Mouse (Mus musculus) mouse trophoblast stem cell (cell line): ENCODE measurements around the gene Cx3cr1.

ENCODE experiments used
- in situ Hi-C, 2 experiments: fragments of 300-500 bp; cut with MseI, MboI; formaldehyde crosslinking; loops; 2 replicates in 1 of 2; 3 replicates in 1 of 2; pipeline ENCODE4 v1.15.1; 2025

Gene Cx3cr1

DNA sequence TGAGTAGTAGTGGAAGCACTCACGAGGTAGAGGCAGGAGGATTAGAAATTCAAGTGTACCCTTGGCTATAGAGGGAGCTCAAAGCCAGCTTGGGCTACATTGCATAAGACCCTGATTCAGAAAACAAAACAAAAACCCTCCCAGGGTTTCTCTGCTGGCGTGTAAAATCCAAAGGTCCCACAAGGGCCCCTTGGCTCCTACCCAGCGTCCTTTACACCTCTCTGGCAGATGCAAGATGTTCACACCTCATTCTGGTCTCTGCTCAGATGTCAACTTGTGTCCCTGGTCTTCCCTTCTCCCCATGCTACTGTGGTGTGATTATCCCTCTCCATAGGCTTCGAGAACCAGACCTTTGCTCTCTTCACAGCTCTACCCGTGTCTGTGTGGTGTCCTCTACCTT lies 68.9 kb downstream of the Cx3cr1 start:
- in situ Hi-C loops = no loop called here

DNA sequence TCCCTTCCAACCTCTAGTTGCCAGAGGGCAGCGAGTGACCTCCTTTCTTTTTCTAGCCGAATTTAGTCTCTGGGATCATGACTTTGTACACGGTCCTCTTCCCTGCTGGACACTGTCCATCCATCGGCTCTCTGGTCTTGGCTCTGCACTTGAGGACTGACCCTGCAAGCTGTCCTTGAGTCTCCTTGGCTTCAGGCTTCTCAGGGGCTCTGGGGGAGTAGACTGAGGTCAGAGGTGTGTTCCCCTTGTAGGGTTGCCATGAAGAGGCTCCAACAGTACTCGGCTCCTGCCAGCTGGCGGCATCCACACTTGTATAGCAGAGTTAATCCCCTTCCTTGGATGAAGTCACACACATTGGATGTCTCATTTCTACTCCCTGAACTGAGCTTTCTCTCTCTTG lies 70.0 kb downstream of the Cx3cr1 start:
- in situ Hi-C loops = no loop called here

DNA sequence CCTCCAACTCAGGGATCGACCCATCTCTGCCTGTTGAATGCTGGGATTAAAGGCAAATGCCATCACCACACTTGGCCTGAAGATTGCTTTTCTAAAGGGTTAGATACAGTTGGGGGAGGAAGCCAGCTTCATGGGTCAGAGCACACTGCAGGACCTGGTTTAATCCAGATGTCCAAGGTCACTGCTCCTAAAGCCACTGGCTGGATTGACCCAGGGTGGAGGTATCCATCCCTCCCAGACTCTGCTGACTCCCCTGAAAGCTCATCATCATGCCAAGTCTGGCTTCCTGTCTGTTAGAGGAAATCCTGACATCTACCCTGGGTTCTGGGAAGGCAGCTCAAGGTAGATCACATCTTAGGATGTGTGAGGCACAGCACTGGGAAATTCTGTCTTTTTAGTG lies 70.9 kb downstream of the Cx3cr1 start:
- in situ Hi-C loops = no loop called here

- in situ Hi-C loops = no loop called here
Observed at GRCm38 (mm10) chr9:119996080-119996479, 73.6 kb downstream of the Cx3cr1 start.

GRCm38 (mm10) chr9:119994207-119994606 lies 75.5 kb downstream of the Cx3cr1 start:
- in situ Hi-C loops = no loop called here

DNA sequence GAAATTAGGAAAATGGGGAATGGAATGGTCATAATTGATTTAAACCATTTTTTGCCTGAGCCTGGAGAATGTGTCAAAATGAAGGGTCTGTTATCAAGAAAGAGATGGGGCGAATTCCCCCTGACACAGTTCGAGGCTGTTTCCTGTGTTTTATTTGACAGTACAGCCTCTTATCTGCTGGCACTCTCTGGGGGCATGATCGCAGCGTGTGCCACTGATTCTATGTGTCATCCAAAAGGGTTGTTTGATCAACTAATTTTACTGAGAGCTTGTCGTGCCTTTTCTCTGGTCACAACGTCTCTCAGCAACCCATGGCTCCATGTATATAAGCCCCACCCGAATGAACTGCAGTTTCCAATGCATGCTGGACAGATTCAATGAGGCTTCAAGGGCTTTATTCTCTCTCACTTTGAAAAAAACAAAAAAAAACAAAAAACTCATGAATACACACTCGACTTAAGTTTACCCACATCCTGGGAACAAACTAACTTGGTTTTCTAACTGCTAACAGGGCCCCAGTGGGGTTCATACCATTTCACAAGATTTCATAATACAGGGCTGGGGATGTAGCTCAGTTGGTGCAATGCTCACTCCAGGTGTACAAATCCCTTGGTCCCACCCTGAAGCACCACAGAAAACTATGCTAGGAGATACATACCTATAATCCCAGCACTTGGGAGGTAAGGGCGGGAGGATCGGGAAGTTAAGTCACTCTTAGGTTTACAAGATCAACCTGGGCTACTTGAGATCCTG lies 76.4 kb downstream of the Cx3cr1 start:
- in situ Hi-C loops = no loop called here

DNA sequence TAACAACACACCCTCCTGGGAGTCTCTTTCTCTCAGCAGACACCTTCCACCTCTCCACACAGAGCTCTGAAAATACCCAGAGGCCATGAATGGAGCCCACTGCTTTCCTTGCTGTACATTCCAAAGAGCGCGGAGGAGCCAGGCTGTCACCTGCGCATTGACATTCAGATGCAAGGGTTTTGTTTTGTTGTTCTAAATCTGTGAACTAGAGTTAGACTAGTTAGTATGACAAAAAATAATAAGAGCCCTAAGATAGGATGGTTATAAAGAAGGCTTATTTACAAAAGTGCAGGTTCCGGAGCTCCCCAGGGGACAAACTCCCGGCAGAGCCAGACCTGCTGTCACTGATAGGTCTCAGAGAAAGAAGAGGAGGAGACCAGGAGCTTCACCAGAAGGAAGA lies 78.4 kb downstream of the Cx3cr1 start:
- in situ Hi-C loops = no loop called here

DNA sequence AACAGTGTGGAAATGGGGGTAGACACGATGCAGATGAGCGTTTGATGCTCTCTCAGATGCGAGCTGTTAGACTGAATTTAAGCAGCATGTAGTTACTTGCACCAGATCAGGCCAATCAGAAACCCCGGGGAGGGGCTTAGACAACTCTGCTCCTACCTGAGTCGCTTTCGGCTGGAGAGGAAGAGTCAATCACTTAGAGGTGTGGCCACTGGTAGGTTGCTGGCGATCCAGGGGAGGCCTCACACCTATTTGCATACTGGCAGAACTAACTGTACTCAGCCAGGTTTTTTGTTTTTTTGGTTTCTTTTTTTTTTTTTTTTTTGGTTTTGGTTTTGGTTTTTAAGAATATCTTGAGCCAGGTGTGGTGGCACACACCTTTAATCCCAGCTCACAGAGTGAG lies 81.4 kb downstream of the Cx3cr1 start:
- in situ Hi-C loops = no loop called here

GRCm38 (mm10) chr9:119985881-119986574 lies 83.7 kb downstream of the Cx3cr1 start:
- in situ Hi-C loops = no loop called here

- in situ Hi-C loops = no loop called here
Observed at GRCm38 (mm10) chr9:119984536-119985011, 85.1 kb downstream of the Cx3cr1 start, which contains the start of gene Csrnp1. Gene Csrnp1, minus strand, starts transcription at chr9:119984658.

GRCm38 (mm10) chr9:119983585-119984535 lies 85.8 kb downstream of the Cx3cr1 start:
- in situ Hi-C loops = no loop called here

GRCm38 (mm10) chr9:119982956-119983551 lies 86.6 kb downstream of the Cx3cr1 start:
- in situ Hi-C loops = no loop called here

DNA sequence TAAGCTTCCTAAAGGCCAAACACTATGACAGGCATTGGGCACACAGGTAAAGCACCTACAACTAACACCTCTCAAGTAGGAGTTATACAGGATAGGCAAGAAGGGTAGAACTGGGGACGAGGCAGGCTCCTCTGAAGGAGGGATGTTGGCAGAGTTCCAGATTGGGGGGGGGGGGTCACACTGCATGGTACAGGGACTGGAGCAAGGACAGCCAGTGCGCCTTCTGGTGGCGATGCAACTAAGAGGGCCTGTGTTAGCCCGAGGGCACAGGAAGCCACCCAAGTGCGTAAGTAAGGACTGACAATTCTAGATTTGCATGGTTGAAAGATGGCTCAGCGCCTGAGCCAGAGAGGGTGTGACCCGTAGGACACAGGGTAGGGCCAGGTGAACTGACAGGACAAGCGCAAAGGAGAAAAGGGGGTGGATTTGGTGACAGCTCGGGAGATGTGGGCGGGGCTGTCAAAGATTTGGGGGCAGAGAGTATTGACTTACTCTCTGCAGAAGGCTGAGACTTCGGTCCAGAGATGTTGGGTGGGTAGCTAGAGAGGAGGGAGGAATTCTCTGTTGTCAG lies 87.4 kb downstream of the Cx3cr1 start:
- in situ Hi-C loops = no loop called here

- in situ Hi-C loops = no loop called here
Observed at GRCm38 (mm10) chr9:119981183-119982179, 88.2 kb downstream of the Cx3cr1 start.

DNA sequence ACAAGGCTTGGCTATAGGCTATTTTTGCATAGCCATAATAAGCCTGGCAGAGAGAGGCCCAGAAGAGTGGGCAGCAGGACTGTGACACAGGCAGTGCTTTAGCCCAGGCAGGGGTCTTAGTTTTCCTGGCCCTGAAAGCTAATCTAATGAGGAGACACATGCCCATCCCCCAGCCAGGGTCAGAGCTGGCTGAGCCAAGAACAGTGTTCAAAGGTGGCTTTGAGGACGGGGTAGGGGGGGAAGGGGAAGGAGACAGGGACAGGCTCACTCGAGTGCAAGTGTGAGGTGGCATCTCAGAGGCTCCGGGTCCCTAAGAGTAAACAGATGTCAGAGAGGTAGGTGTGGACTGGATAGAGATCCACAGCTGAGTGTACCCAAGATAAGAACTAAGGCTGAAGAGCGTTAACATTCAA lies 88.9 kb downstream of the Cx3cr1 start:
- in situ Hi-C loops = no loop called here

DNA sequence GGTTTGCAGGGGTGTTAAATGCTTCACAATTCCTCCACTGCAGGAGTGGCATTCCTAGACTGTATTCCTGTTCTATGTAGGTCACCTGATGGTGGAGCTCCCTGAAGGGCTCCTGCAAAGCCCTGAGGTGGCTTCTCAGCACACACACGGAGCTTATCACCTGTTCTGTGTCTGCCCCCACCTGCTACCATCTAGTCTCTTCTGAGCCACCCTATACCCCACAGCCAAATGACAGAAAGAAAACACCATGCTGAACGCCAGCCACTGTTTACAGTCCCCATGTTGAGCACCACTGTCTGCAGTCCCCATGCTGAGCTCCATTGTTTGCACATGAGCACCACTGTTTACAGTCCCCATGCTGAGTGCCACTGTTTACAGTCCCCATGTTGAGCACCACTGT lies 89.9 kb downstream of the Cx3cr1 start:
- in situ Hi-C loops = loop anchor here in 1 of 2 experiments (5.0 kb wide), 1 partner anchor 33 kb away; no protein-coding TSS in a partner anchor

GRCm38 (mm10) chr9:119978811-119979441 lies 90.8 kb downstream of the Cx3cr1 start:
- in situ Hi-C loops = loop anchor here in 1 of 2 experiments (5.0 kb wide), 1 partner anchor 33 kb away; no protein-coding TSS in a partner anchor

- in situ Hi-C loops = loop anchor here in 1 of 2 experiments (5.0 kb wide), 1 partner anchor 34 kb away; no protein-coding TSS in a partner anchor
Observed at GRCm38 (mm10) chr9:119978151-119978810, 91.4 kb downstream of the Cx3cr1 start.
